Mouse (Mus musculus): Measurements from ENCODE around the gene Smim26. TPM values are rescaled to one million over a fixed set of nuclear protein-coding genes. Genes with fewer than 3 reads are reported as not detected.

Gene Smim26
- total RNA-seq, 2 experiments from 2014 or later: 15.6 to 47.7 TPM

- ATAC-seq (replicated peaks; ENCODE audit: poor library complexity, severe bottlenecking): peak; percentile 71
Observed at GRCm38 (mm10) chr2:144635644-144636320, 41.9 kb downstream of the Smim26 start.

- no peak for ATAC-seq (replicated peaks; ENCODE audit: poor library complexity, severe bottlenecking)
Observed at GRCm38 (mm10) chr2:144637204-144637603, 43.4 kb downstream of the Smim26 start.

GRCm38 (mm10) chr2:144637671-144638395 is 44.0 kb downstream of the Smim26 start:
- ATAC-seq (replicated peaks; ENCODE audit: poor library complexity, severe bottlenecking): no peak

- ATAC-seq (replicated peaks; ENCODE audit: poor library complexity, severe bottlenecking): no peak
Observed at GRCm38 (mm10) chr2:144638719-144639118, 44.9 kb downstream of the Smim26 start.

- ATAC-seq (replicated peaks; ENCODE audit: poor library complexity, severe bottlenecking): no peak
Observed at GRCm38 (mm10) chr2:144640101-144640500, 46.2 kb downstream of the Smim26 start.

GRCm38 (mm10) chr2:144641991-144642390 is 48.1 kb downstream of the Smim26 start:
- ATAC-seq (replicated peaks; ENCODE audit: poor library complexity, severe bottlenecking): peak; percentile 86

Other genes with a start within 250 kb of the Smim26 start
- gene Kat14, start 225.1 kb upstream of the Smim26 start, total RNA-seq (2014; fragmentation: Nextera tagmentation): 62.8 and 84.3 TPM in 2 replicates
- 37.3 and 37.9 TPM in 2 replicates for gene Kat14, start 225.1 kb upstream of the Smim26 start, total RNA-seq (2017)
- not detected in 2 replicates for gene Pet117, start 225.1 kb upstream of the Smim26 start, total RNA-seq (2014; fragmentation: Nextera tagmentation)
- gene Pet117, start 225.1 kb upstream of the Smim26 start, total RNA-seq (2017): not detected in 2 replicates
- gene Dzank1, start 66.6 kb upstream of the Smim26 start, total RNA-seq (2014; fragmentation: Nextera tagmentation): not detected in 2 replicates
- 2.5 TPM in 1 of 2 replicates, not detected in the other for gene Dzank1, start 66.6 kb upstream of the Smim26 start, total RNA-seq (2017)
- 15.6 and 19.1 TPM in 2 replicates for gene Polr3f, start 66.3 kb upstream of the Smim26 start, total RNA-seq (2014; fragmentation: Nextera tagmentation)
- 29.1 and 35.1 TPM in 2 replicates for gene Polr3f, start 66.3 kb upstream of the Smim26 start, total RNA-seq (2017)
- gene Rbbp9, start 43.2 kb upstream of the Smim26 start, total RNA-seq (2014; fragmentation: Nextera tagmentation): 11.5 and 19.1 TPM in 2 replicates
- 9.6 and 9.7 TPM in 2 replicates for gene Rbbp9, start 43.2 kb upstream of the Smim26 start, total RNA-seq (2017)
- 56.9 and 79.4 TPM in 2 replicates for gene Sec23b, start 37.8 kb upstream of the Smim26 start, total RNA-seq (2014; fragmentation: Nextera tagmentation)
- 120 and 130 TPM in 2 replicates for gene Sec23b, start 37.8 kb upstream of the Smim26 start, total RNA-seq (2017)
- gene Dtd1, start 5.8 kb downstream of the Smim26 start, total RNA-seq (2014; fragmentation: Nextera tagmentation): 31.2 and 39.9 TPM in 2 replicates
- gene Dtd1, start 5.8 kb downstream of the Smim26 start, total RNA-seq (2017): 43.9 and 75.9 TPM in 2 replicates
- gene Scp2d1, start 229.6 kb downstream of the Smim26 start, total RNA-seq (2014; fragmentation: Nextera tagmentation): not detected in 2 replicates
- gene Scp2d1, start 229.6 kb downstream of the Smim26 start, total RNA-seq (2017): not detected in 2 replicates